Mouse (Mus musculus) midbrain, postnatal 0 days (tissue): ENCODE measurements at regions not wholly inside any gene's neighbourhood (a gene's known extent, or its start where the extent isn't known, plus 50 kb on each side); places are given as distances from the start of the nearest gene placed in this dataset.

Experiments used
- ATAC-seq: fragments of 200-750 bp; cut with Nextera tagmentation; 2 replicates; pipeline ENCODE4 v1.8.0; 2017; ENCODE audit warnings: moderate number of reproducible peaks, mild to moderate bottlenecking, moderate TSS enrichment, moderate library complexity; ENCODE audit not compliant: low FRiP score
- DNase-seq: peaks from one replicate; pipeline ENCODE4 v3.0.0-alpha.2; 2015; ENCODE audit warnings: low spot score
- H3K27ac ChIP-seq: fragments of 300-500 bp; sonication (generic); 2 replicates; pipeline ENCODE4 v1.5.1; 2014; ENCODE audit warnings: low read depth, mild to moderate bottlenecking, low read length, mixed read lengths
- H3K27me3 ChIP-seq: fragments of 300-500 bp; sonication (generic); 2 replicates; pipeline ENCODE4 v1.6.1; 2014; ENCODE audit warnings: low read length, control low read depth, mixed read lengths; ENCODE audit not compliant: insufficient read depth
- H3K36me3 ChIP-seq: fragments of 300-500 bp; sonication (generic); 2 replicates; pipeline ENCODE4 v1.6.1; 2014; ENCODE audit warnings: low read length, control low read depth, mixed read lengths; ENCODE audit not compliant: insufficient read depth
- H3K4me1 ChIP-seq: fragments of 300-500 bp; sonication (generic); 2 replicates; pipeline ENCODE4 v1.6.1; 2014; ENCODE audit warnings: mild to moderate bottlenecking, control low read depth, antibody characterized with exemption, low read length, mixed read lengths; ENCODE audit not compliant: insufficient read depth
- H3K4me2 ChIP-seq: fragments of 300-500 bp; sonication (generic); 2 replicates; pipeline ENCODE4 v1.6.1; 2014; ENCODE audit warnings: low read depth, mild to moderate bottlenecking, low read length, mixed read lengths; ENCODE audit not compliant: poor library complexity, severe bottlenecking
- H3K4me3 ChIP-seq: fragments of 300-500 bp; sonication (generic); 2 replicates; pipeline ENCODE4 v1.5.1; 2014; ENCODE audit warnings: low read depth, mild to moderate bottlenecking, low read length, moderate library complexity
- H3K9ac ChIP-seq: fragments of 300-500 bp; sonication (generic); replicated peaks from 2 replicates; pipeline ENCODE4 v1.6.1; 2014; ENCODE audit warnings: mild to moderate bottlenecking, low read length, moderate library complexity, mixed read lengths; ENCODE audit not compliant: poor library complexity, severe bottlenecking
- H3K9me3 ChIP-seq: fragments of 300-500 bp; sonication (generic); 2 replicates; pipeline ENCODE4 v1.6.1; 2016; ENCODE audit warnings: low read length, control low read depth
- CTCF ChIP-seq: IDR thresholded peaks from 2 replicates; pipeline ENCODE4 v1.5.1; 2016; ENCODE audit warnings: antibody characterized with exemption, mild to moderate bottlenecking
- WGBS: fragments of 180-500 bp; shearing (Covaris S2); extraction: QIAGEN DNeasy Blood & Tissue Kit; methylation state at CpG from one replicate; pipeline ENCODE4 v1.1.7; 2014; 5-methylcytosine and 5-hydroxymethylcytosine counted together

GRCm38 (mm10) chr9:61682744-61683259 lies 231.5 kb downstream of the Rplp1 start:
- WGBS, result 91% methylated on average over 5 of the region's 5 CpGs
- H3K36me3 ChIP-seq, result no peaks in the 10 kb centered on the region
- H3K4me1 ChIP-seq, result peaks cover 6% of the 10 kb centered on the region; the same call in 1 of the 2 replicates
- no peak overlapping the region for H3K4me2 ChIP-seq
- no peak overlapping the region for H3K4me3 ChIP-seq
- no peak for TF ChIP-seq CTCF
- ATAC-seq, result no peak
- DNase-seq, result no peak
- H3K9me3 ChIP-seq, result no peaks in the 10 kb centered on the region
- H3K9ac ChIP-seq, result no peak overlapping the region
- no peak overlapping the region for H3K27ac ChIP-seq
- H3K27me3 ChIP-seq, result no peaks in the 10 kb centered on the region

DNA sequence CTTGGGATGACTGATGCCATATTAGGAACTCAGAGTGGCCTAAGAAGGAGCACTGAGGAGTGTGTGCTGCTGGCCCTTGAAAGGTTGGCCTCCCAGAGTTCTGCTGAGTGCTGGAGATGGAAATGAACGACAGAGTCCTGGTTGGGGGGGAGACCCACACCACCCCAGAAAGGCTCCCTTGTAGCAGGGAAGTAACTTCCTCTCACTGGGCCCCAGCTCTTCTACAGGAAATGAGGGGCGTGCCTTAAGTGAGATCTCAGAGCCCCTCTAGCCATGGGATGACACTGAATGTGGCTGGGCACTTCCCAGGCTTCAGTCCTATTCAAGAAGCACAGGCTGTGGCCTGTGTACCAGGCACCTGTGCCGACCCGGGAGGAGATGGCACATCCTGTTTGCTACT lies 232.0 kb downstream of the Rplp1 start:
- WGBS, result 83% methylated on average over 4 of the region's 4 CpGs
- TF ChIP-seq CTCF, result no peak
- H3K27ac ChIP-seq, result no peak overlapping the region
- no peaks in the 10 kb centered on the region for H3K36me3 ChIP-seq
- H3K4me3 ChIP-seq, result no peak overlapping the region
- no peak overlapping the region for H3K4me2 ChIP-seq
- H3K9ac ChIP-seq, result no peak overlapping the region
- H3K4me1 ChIP-seq, result peaks cover 6% of the 10 kb centered on the region; the same call in 1 of the 2 replicates
- H3K27me3 ChIP-seq, result no peaks in the 10 kb centered on the region
- ATAC-seq, result no peak
- H3K9me3 ChIP-seq, result no peaks in the 10 kb centered on the region
- no peak for DNase-seq

DNA sequence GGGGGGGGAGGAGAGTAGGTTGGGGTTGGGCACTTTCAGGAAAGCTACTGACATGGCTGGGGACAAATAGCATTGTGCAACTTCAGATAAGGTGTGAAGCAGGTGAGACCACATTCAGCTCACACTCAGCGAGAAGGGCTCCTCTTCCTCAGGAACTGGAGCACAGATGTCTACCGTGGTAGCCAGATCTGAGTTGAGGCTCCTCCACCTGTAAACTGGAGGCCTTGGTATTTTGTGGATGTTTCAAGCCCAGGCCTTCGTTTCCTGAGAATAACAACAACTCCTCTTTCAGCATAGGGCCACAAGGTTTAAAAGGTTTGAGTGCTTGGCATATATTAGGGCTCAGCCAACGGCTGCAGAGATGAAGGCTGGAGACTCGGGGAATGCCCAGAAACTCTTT lies 232.9 kb downstream of the Rplp1 start:
- Histone ChIP-seq H3K4me3 (no peak overlapping the region), H3K36me3 (no peaks in the 10 kb centered on the region), H3K4me1 (peaks cover 6% of the 10 kb centered on the region; the same call in 1 of the 2 replicates), H3K9me3 (no peaks in the 10 kb centered on the region), H3K27ac (no peak overlapping the region), H3K4me2 (no peak overlapping the region), H3K9ac (no peak overlapping the region), H3K27me3 (no peaks in the 10 kb centered on the region)
- no peak for TF ChIP-seq CTCF
- ATAC-seq, result no peak
- DNase-seq, result no peak
- 63% methylated on average over 5 of the region's 5 CpGs for WGBS

DNA sequence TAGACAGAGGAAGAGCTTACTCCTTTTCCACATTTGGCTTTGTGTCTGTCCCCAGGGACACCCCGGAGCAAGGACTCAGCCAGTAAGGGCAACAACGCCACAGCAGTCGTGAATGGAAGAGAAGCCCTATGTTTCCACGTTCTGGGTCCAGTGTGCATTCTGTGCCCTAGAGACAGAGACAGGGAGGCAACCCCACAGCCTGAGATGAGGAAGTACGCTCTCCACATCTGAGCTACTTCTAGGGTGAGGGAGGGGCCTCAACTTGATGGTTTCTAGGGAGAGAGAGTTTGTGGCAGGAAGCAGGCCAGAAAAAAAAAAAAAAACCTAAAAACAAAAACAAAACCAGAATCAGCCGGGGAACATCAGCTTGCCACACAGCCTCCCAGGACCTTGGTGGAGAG lies 233.4 kb downstream of the Rplp1 start:
- Histone ChIP-seq H3K9ac (no peak overlapping the region), H3K36me3 (no peaks in the 10 kb centered on the region), H3K4me1 (peaks cover 6% of the 10 kb centered on the region; the same call in 1 of the 2 replicates), H3K27me3 (no peaks in the 10 kb centered on the region), H3K9me3 (no peaks in the 10 kb centered on the region), H3K4me2 (no peak overlapping the region), H3K4me3 (no peak overlapping the region), H3K27ac (no peak overlapping the region)
- DNase-seq (no peak), ATAC-seq (no peak)
- WGBS, result 26% methylated on average over 6 of the region's 6 CpGs
- no peak for TF ChIP-seq CTCF

- ATAC-seq, result no peak
- no peak for TF ChIP-seq CTCF
- Histone ChIP-seq H3K9ac (no peak overlapping the region), H3K36me3 (no peaks in the 10 kb centered on the region), H3K9me3 (no peaks in the 10 kb centered on the region), H3K27me3 (no peaks in the 10 kb centered on the region), H3K27ac (no peak overlapping the region), H3K4me1 (peaks cover 6% of the 10 kb centered on the region; the same call in 1 of the 2 replicates), H3K4me3 (no peak overlapping the region), H3K4me2 (no peak overlapping the region)
- DNase-seq, result no peak
- 94% methylated on average over 6 of the region's 6 CpGs for WGBS
Measured at GRCm38 (mm10) chr9:61679686-61680085, 234.7 kb downstream of the Rplp1 start.

GRCm38 (mm10) chr9:61677603-61678002 lies 236.7 kb downstream of the Rplp1 start:
- DNase-seq (no peak), ATAC-seq (no peak)
- no peak for TF ChIP-seq CTCF
- no peaks in the 10 kb centered on the region for H3K27me3 ChIP-seq
- no peak overlapping the region for H3K4me2 ChIP-seq
- H3K9me3 ChIP-seq, result no peaks in the 10 kb centered on the region
- H3K4me1 ChIP-seq, result peaks cover 6% of the 10 kb centered on the region; the same call in 1 of the 2 replicates
- no peak overlapping the region for H3K27ac ChIP-seq
- 73% methylated on average over 3 of the region's 3 CpGs for WGBS
- no peak overlapping the region for H3K9ac ChIP-seq
- H3K36me3 ChIP-seq, result no peaks in the 10 kb centered on the region
- no peak overlapping the region for H3K4me3 ChIP-seq
